Mouse (Mus musculus) erythroblast, adult 5-6 weeks (primary cell): Measurements from ENCODE around the gene Vegfa. TPM values are rescaled to one million over a fixed set of nuclear protein-coding genes. Genes with fewer than 3 reads are reported as not detected.
"Not testable (repeated sequence)": the region's sequence is repeated elsewhere in the genome, so short reads cannot be mapped to it uniquely, and the experiment has no call there.

Source experiments
- ATAC-seq: replicated peaks from 2 replicates; pipeline ENCODE4 v1.8.0; 2016; ENCODE audit warnings: moderate number of reproducible peaks, mild to moderate bottlenecking, moderate TSS enrichment, inconsistent platforms; ENCODE audit not compliant: poor library complexity, low FRiP score, severe bottlenecking
- total RNA-seq, 2 experiments: library from RNA; stranded (forward) in 1 of 2; stranded (reverse) in 1 of 2; fragments of 150-400 nt in 1 of 2; fragments of 200-764, 138-1000 nt in 1 of 2; gene quantifications; 2 replicates each; pipeline versions ENCODE4 v1.2.3 to v1.2.4; 2015 to 2017; ENCODE audit warnings: low replicate concordance in 2 of 2

The Vegfa gene
- total RNA-seq, 2 experiments from 2014 or later: 11.3 to 14.8 TPM

GRCm38 (mm10) chr17:46010462-46010861 is 21.7 kb downstream of the Vegfa start:
- no peak for ATAC-seq

- ATAC-seq: no peak
Observed at GRCm38 (mm10) chr17:46009182-46009581, 23.0 kb downstream of the Vegfa start.

GRCm38 (mm10) chr17:46005458-46005857 is 26.7 kb downstream of the Vegfa start:
- ATAC-seq: no peak

GRCm38 (mm10) chr17:46004482-46004881 is 27.7 kb downstream of the Vegfa start:
- ATAC-seq: no peak

GRCm38 (mm10) chr17:46003717-46004481 is 28.3 kb downstream of the Vegfa start:
- no peak for ATAC-seq

- no peak for ATAC-seq
Observed at GRCm38 (mm10) chr17:45999366-45999940, 32.7 kb downstream of the Vegfa start.

- ATAC-seq: no peak
Observed at GRCm38 (mm10) chr17:45998363-45998762, 33.8 kb downstream of the Vegfa start.

GRCm38 (mm10) chr17:45996921-45997444 is 35.2 kb downstream of the Vegfa start:
- ATAC-seq: no peak

GRCm38 (mm10) chr17:45994281-45994817 is 37.8 kb downstream of the Vegfa start:
- no peak for ATAC-seq

- ATAC-seq: no peak
Observed at GRCm38 (mm10) chr17:45986915-45987314, 45.3 kb downstream of the Vegfa start.

GRCm38 (mm10) chr17:45986374-45986773 is 45.8 kb downstream of the Vegfa start:
- no peak for ATAC-seq

- not testable (repeated sequence) for ATAC-seq
Observed at GRCm38 (mm10) chr17:45983185-45983584, 49.0 kb downstream of the Vegfa start.

- no peak for ATAC-seq
Observed at GRCm38 (mm10) chr17:45981841-45982240, 50.3 kb downstream of the Vegfa start.

- ATAC-seq: no peak
Observed at GRCm38 (mm10) chr17:45979025-45979805, 53.0 kb downstream of the Vegfa start.

GRCm38 (mm10) chr17:45974461-45974860 is 57.7 kb downstream of the Vegfa start:
- ATAC-seq: no peak

- ATAC-seq: no peak
Observed at GRCm38 (mm10) chr17:45973214-45973613, 59.0 kb downstream of the Vegfa start.

GRCm38 (mm10) chr17:45972405-45972804 is 59.8 kb downstream of the Vegfa start:
- ATAC-seq: no peak

GRCm38 (mm10) chr17:45971800-45972199 is 60.4 kb downstream of the Vegfa start:
- no peak for ATAC-seq

GRCm38 (mm10) chr17:45970741-45971550 is 61.2 kb downstream of the Vegfa start:
- ATAC-seq: no peak
